Mouse (Mus musculus) embryo, embryonic 10 days (tissue): ENCODE data around the gene Gm19684.

Experiments
- DNase-seq: peaks from one replicate; pipeline ENCODE4 v3.0.0-alpha.2; 2015; ENCODE audit warnings: low spot score

Gm19684 gene

DNA sequence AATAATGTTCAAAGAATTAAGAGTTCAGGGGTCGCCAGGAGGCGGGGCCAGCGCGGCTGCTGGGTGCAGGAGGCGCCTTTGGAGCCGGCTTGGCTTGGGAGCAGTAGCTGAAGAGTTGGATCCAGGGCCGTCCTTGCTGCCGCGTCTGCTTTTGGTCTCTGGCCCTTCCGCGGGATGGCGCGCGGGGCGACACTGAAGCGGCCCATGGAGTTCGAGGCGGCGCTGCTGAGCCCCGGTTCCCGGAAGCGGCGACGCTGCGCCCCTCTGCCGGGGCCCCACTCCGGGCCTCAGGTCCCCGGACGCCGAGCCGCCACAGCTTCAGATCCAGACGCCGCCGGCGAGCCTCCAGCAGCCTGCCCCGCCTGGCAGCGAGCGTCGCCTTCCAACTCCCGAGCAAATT is 57.5 kb downstream of the Gm19684 start:
- peak; percentile 53 for DNase-seq
